Mouse (Mus musculus) cerebellum, adult 2 months (tissue): ENCODE measurements around the gene Ckb. TPM values are rescaled to one million over a fixed set of nuclear protein-coding genes. Genes with fewer than 3 reads are reported as not detected.

ENCODE experiments used
- DNase-seq, 2 experiments: peaks; one replicate each; pipeline ENCODE4 v3.0.0; 2021
- H3K27ac ChIP-seq: fragments of 200-500 bp; 2 replicates; pipeline ENCODE4 v1.5.1; 2012; ENCODE audit warnings: low read length, control low read depth, inconsistent platforms; ENCODE audit not compliant: insufficient read depth
- H3K27me3 ChIP-seq: fragments of 200-500 bp; 2 replicates; pipeline ENCODE4 v1.6.1; 2012; ENCODE audit warnings: inconsistent platforms, mild to moderate bottlenecking, low read length, moderate library complexity; ENCODE audit not compliant: control insufficient read depth, insufficient read depth
- H3K4me1 ChIP-seq: fragments of 200-500 bp; 2 replicates; pipeline ENCODE4 v1.6.1; 2011; ENCODE audit warnings: low read length; ENCODE audit not compliant: control insufficient read depth, insufficient read depth
- H3K4me3 ChIP-seq: fragments of 200-500 bp; replicated peaks from 2 replicates; pipeline ENCODE3; 2011; ENCODE audit warnings: mild to moderate bottlenecking, low read depth, low read length, control low read depth; ENCODE audit not compliant: insufficient read depth
- CTCF ChIP-seq: fragments of 200-500 bp; IDR thresholded peaks from 2 replicates; pipeline ENCODE4 v1.5.1; 2011; ENCODE audit warnings: low read depth, mild to moderate bottlenecking, control low read depth, low read length, moderate library complexity, borderline replicate concordance; ENCODE audit not compliant: insufficient read depth
- POLR2A ChIP-seq: fragments of 200-500 bp; IDR thresholded peaks from 2 replicates; pipeline ENCODE4 v1.6.1; 2011; ENCODE audit warnings: low read length, control low read depth, borderline replicate concordance; ENCODE audit not compliant: insufficient read depth
- WGBS: fragments of 180-500 bp; shearing (Covaris S2); methylation state at CpG from one replicate; pipeline ENCODE4 v1.1.7; 2018; 5-methylcytosine and 5-hydroxymethylcytosine counted together
- polyA plus RNA-seq: library from polyadenylated mRNA; depleted of rRNA; stranded (reverse); fragments of >200 nt; gene quantifications from 2 replicates; pipeline ENCODE4 v1.2.3, GENCODE M21; 2012

Gene Ckb
- polyA plus RNA-seq, 1 experiment = 5,042 TPM

GRCm38 (mm10) chr12:111708181-111708580 is 36.0 kb upstream of the Ckb start:
- TF ChIP-seq POLR2A (no peak), CTCF (no peak)
- H3K4me3 ChIP-seq = no peak overlapping the region
- no peak overlapping the region for H3K27ac ChIP-seq
- DNase-seq = no peak
- peaks cover 20% of the 10 kb centered on the region for H3K4me1 ChIP-seq
- no peaks in the 10 kb centered on the region for H3K27me3 ChIP-seq
- WGBS = 58% methylated on average over 4 of the region's 4 CpGs

DNA sequence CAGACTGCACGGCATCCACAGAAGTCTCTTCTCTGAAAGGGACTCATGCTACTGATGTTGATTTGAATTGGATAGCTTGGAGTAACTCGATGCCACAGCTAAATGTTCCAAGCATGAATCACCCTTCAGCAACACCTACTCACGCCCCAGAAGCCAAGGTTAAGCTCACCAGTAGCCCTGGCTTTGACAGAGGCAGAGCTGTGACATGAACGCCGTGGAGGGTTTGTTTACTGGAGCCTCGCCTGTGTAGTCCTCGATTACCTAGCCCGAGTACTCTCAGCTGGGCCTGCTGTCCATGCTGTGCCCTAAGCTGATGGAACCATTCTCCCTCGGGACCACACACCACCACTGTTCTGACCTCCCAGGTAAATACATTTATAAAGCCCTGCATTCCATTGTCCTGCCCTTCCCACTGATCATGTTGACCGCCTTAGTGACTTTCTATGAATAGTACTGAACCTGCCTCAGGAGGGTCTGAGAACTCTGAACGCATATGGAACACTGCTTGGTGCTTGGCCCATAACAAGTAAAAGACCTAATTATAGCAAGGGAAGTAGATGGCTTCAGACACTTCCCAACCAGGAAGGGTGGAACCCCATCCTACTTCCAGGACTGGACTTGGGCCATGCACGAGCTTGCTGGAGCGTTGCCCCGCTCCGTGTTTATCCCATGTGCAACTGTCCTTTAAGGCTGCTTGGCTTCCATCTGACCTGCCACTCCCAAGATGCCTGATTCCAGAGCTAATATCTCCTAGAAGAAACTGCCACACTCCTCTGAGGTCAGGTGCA is 33.2 kb upstream of the Ckb start:
- peaks cover 11% of the 10 kb centered on the region for H3K4me1 ChIP-seq
- 29% methylated on average over 15 of the region's 15 CpGs for WGBS

DNA sequence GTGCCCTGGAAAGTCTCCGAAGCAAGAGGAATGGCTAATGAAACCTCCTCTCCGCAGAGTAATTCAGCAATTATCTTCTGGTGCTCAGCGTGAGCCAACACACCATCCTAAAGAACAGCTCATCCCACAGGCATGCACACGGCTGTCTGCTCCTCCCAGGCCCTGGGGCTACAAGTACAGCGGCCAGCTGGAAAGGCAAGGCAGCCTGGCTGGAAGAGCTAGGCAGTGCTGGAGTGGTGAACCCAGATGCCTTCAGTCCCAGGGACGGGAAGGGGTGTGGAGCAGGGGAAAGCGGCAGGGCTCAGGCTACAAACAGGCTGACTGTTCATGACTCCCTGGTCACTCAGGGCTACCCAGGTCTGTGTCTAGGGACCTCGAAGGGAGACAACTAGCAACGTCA is 32.5 kb upstream of the Ckb start:
- Histone ChIP-seq H3K4me1 (peaks cover 13% of the 10 kb centered on the region), H3K27ac (no peak overlapping the region), H3K27me3 (no peaks in the 10 kb centered on the region), H3K4me3 (no peak overlapping the region)
- WGBS = 41% methylated on average over 9 of the region's 9 CpGs
- no peak for DNase-seq
- TF ChIP-seq CTCF (no peak), POLR2A (no peak)

More for the DNA sequence above, 33.2 kb upstream of the Ckb start:
- no peak overlapping the region for H3K27ac ChIP-seq
- DNase-seq = no peak
- no peak overlapping the region for H3K4me3 ChIP-seq
- TF ChIP-seq POLR2A = no peak
- H3K27me3 ChIP-seq = no peaks in the 10 kb centered on the region

- no peak for DNase-seq
- H3K27me3 ChIP-seq = no peaks in the 10 kb centered on the region
- no peak overlapping the region for H3K4me3 ChIP-seq
- TF ChIP-seq POLR2A (no peak), CTCF (no peak)
- peaks cover 21% of the 10 kb centered on the region for H3K4me1 ChIP-seq
- no peak overlapping the region for H3K27ac ChIP-seq
- WGBS = 83% methylated on average over 3 of the region's 3 CpGs
Observed at GRCm38 (mm10) chr12:111703301-111703700, 31.2 kb upstream of the Ckb start.

DNA sequence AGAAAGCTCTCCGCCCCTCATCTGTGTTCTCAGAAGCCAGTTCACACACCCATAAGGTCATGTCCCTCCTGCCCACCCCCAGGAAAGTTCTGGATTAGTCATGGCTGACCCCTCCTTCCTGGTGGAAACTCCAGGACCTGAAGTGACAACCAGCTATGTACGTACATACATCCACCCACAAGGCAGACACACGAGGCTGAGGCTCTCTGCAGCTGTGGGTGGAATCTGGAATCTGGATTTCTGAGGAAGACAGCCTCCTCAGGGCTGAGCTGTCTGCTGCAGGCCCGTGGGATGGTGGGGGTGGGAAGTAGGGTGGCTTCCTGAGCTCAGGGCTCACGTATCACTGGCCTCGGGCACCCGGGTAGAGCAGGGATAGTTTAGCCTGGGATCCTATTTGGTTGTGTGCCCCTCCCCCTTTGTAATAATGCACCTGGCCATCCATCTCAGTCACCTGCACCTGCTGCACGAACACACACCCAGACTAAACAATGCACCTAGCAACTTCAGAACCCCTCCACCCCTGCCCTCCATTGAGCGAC is 28.9 kb upstream of the Ckb start:
- H3K4me1 ChIP-seq = peaks cover 33% of the 10 kb centered on the region
- no peaks in the 10 kb centered on the region for H3K27me3 ChIP-seq
- WGBS = 87% methylated on average over 9 of the region's 9 CpGs
- H3K4me3 ChIP-seq = no peak overlapping the region
- DNase-seq = no peak
- H3K27ac ChIP-seq = no peak overlapping the region
- no peak for TF ChIP-seq CTCF
- no peak for TF ChIP-seq POLR2A

GRCm38 (mm10) chr12:111699542-111699941 is 27.4 kb upstream of the Ckb start:
- Histone ChIP-seq H3K4me3 (no peak overlapping the region), H3K27ac (no peak overlapping the region), H3K27me3 (no peaks in the 10 kb centered on the region), H3K4me1 (peaks cover 37% of the 10 kb centered on the region)
- no peak for TF ChIP-seq POLR2A
- TF ChIP-seq CTCF = no peak
- 90% methylated on average over 4 of the region's 4 CpGs for whole genome bisulfite sequencing
- no peak for DNase-seq

GRCm38 (mm10) chr12:111698346-111698913 is 26.3 kb upstream of the Ckb start:
- no peak overlapping the region for H3K4me3 ChIP-seq
- H3K27me3 ChIP-seq = no peaks in the 10 kb centered on the region
- peak overlapping the region; percentile 72 for H3K27ac ChIP-seq
- WGBS = 15% methylated on average over 6 of the region's 6 CpGs
- TF ChIP-seq CTCF (no peak), POLR2A (no peak)
- peak; percentile 78 to 82 for DNase-seq
- peaks cover 43% of the 10 kb centered on the region for H3K4me1 ChIP-seq

- Histone ChIP-seq H3K27me3 (no peaks in the 10 kb centered on the region), H3K4me1 (peaks cover 43% of the 10 kb centered on the region), H3K27ac (peak overlapping the region; percentile 72), H3K4me3 (no peak overlapping the region)
- DNase-seq = no peak
- no peak for TF ChIP-seq CTCF
- no peak for TF ChIP-seq POLR2A
- WGBS = 78% methylated on average over 4 of the region's 4 CpGs
Observed at GRCm38 (mm10) chr12:111697708-111698107, 25.6 kb upstream of the Ckb start.
